Mouse (Mus musculus) brain, embryonic 14.5 days (tissue): Measurements from ENCODE around the gene Fis1.

Experiments
- CTCF ChIP-seq: fragments of 200-500 bp; IDR thresholded peaks from 2 replicates; pipeline ENCODE4 v1.5.1; 2012; ENCODE audit warnings: inconsistent platforms, mild to moderate bottlenecking, moderate library complexity, borderline replicate concordance; ENCODE audit not compliant: insufficient read depth, insufficient read length; ENCODE audit errors: extremely low read depth
- POLR2A ChIP-seq: fragments of 200-500 bp; IDR thresholded peaks from 2 replicates; pipeline ENCODE4 v1.6.1; 2012; ENCODE audit warnings: mild to moderate bottlenecking, inconsistent platforms, borderline replicate concordance; ENCODE audit not compliant: poor library complexity, insufficient read depth, insufficient read length, severe bottlenecking; ENCODE audit errors: extremely low read depth

DNA sequence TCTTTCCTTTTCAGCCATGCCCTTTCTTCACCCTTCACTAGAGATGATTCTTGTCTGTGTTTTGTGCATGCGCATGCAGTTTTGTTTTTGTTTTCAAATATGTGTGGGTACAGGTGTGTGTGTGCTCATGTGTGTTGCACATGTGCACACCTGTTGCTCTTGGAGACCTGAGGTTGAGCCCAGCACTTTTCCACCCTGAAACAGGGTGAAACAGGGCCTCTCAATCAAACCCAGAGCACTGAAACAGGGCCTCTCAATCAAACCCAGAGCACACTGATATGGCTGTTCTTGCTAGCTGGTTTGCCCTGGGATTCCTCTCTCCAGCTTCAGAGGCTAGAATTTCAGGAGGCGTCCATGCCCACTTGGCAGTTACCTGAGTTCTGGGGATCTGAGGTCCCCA is 47.5 kb downstream of the Fis1 start:
- TF ChIP-seq POLR2A (no peak), CTCF (no peak)
